Mouse (Mus musculus) liver, adult 2 months (tissue): ENCODE data around the gene Rdh7. TPM values are rescaled to one million over a fixed set of nuclear protein-coding genes. Genes with fewer than 3 reads are reported as not detected.

Experiments used
- DNase-seq: peaks from one replicate; pipeline ENCODE4 v3.0.0-alpha.2; 2011; ENCODE audit warnings: low read depth, low spot score; ENCODE audit errors: extremely low read depth
- H3K27ac ChIP-seq: fragments of 200-500 bp; replicated peaks from 2 replicates; pipeline ENCODE4 v1.5.1; 2012; ENCODE audit warnings: low read depth, mild to moderate bottlenecking, control low read depth, inconsistent platforms, low read length; ENCODE audit not compliant: insufficient read depth
- H3K27me3 ChIP-seq: fragments of 200-500 bp; 2 replicates; pipeline ENCODE4 v1.6.1; 2012; ENCODE audit warnings: mild to moderate bottlenecking, moderate library complexity, low read length, inconsistent platforms; ENCODE audit not compliant: control insufficient read depth, insufficient read depth
- H3K36me3 ChIP-seq: fragments of 200-500 bp; 2 replicates; pipeline ENCODE4 v1.6.1; 2012; ENCODE audit warnings: low read length, inconsistent platforms; ENCODE audit not compliant: control insufficient read depth, insufficient read depth
- H3K4me1 ChIP-seq: fragments of 200-500 bp; 2 replicates; pipeline ENCODE4 v1.6.1; 2011; ENCODE audit warnings: low read length; ENCODE audit not compliant: control insufficient read depth, insufficient read depth
- H3K4me3 ChIP-seq: fragments of 200-500 bp; 2 replicates; pipeline ENCODE4 v1.5.1; 2011; ENCODE audit warnings: low read depth, mild to moderate bottlenecking, control low read depth, low read length, moderate library complexity; ENCODE audit not compliant: insufficient read depth
- H3K79me2 ChIP-seq: fragments of 200-500 bp; 2 replicates; pipeline ENCODE4 v1.6.1; 2012; ENCODE audit warnings: inconsistent platforms, mild to moderate bottlenecking, low read length, moderate library complexity; ENCODE audit not compliant: control insufficient read depth, insufficient read depth
- H3K9ac ChIP-seq: fragments of 200-500 bp; 2 replicates; pipeline ENCODE4 v1.6.1; 2012; ENCODE audit warnings: low read depth, mild to moderate bottlenecking, control low read depth, inconsistent platforms, low read length
- CTCF ChIP-seq: fragments of 200-500 bp; IDR thresholded peaks from 2 replicates; pipeline ENCODE4 v1.5.1; 2011; ENCODE audit warnings: low read depth, low read length, control low read depth
- POLR2A ChIP-seq: fragments of 200-500 bp; IDR thresholded peaks from 2 replicates; pipeline ENCODE4 v1.6.1; 2011; ENCODE audit warnings: low read length, control low read depth; ENCODE audit not compliant: insufficient read depth; ENCODE audit errors: extremely low read depth
- WGBS: fragments of 180-500 bp; shearing (Covaris S2); methylation state at CpG from one replicate; pipeline ENCODE4 v1.1.7; 2018; 5-methylcytosine and 5-hydroxymethylcytosine counted together
- polyA plus RNA-seq: library from polyadenylated mRNA; depleted of rRNA; stranded (reverse); fragments of >200 nt; gene quantifications from 2 replicates; pipeline ENCODE4 v1.2.3, GENCODE M21; 2012; rRNA removed
- total RNA-seq: library from RNA; depleted of rRNA; stranded (reverse); fragments of >200 nt; gene quantifications from 2 replicates; pipeline ENCODE4 v1.2.3, GENCODE M21; 2014; rRNA removed

Gene Rdh7
- 1,124 and 1,219 TPM in 2 replicates for total RNA-seq
- polyA plus RNA-seq = 1,436 and 1,472 TPM in 2 replicates

DNA sequence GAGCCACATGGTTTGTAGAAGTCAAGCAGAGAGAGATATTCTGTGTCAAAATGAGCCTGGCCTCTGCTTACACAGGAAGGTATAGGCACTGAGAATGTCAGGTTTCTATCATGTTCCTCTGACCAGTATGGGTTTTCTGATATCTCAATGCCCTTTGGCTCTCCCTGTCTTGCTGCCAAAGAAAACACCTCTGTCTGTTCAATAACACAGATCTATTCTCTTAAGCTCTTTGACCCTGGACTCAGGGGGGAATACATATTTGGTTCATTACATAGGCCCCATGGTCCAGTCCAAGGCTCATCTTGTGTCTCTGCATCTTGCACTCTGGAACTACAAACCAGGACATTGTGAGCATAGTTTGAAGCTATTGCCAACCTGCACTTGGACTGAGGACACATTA, at the start of gene Rdh7:
Gene Rdh7, minus strand, starts transcription at position 213 of the 400 bp plus-strand sequence.
- DNase-seq = peak; percentile 100

DNA sequence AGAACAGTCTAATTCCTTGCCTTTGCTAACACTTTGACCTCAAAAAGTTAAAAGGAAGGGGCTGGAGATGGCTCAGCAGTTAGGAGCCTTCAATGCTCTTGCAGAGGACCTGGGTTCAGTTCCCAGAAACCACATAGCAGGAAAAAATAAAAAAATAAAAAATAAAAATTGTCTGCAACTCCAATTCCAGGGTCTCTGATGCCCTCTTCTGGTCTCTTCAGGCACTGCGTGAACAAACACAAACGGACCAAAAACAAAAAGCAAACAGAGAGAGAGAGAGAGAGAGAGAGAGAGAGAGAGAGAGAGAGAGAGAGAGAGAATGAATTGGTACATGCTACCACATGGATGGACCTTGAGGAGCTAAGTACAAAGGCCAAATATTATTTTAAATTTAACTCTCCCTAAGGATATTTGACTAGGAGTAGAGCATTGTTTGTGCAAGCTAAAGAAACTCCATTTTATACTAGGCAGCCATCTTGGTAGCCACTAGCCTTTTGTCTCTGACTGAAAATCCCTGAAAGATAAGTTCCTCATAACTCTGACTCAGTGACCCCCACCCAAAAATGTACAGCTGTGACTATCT, 48.9 kb upstream of the Rdh7 start:
- DNase-seq = peak; percentile 72
- Histone ChIP-seq H3K79me2 (no peaks in the 10 kb centered on the region), H3K27ac (peak overlapping the region; percentile 87), H3K9ac (no peak overlapping the region), H3K4me3 (no peak overlapping the region), H3K36me3 (no peaks in the 10 kb centered on the region), H3K27me3 (no peaks in the 10 kb centered on the region), H3K4me1 (peaks cover 12% of the 10 kb centered on the region; the same call in 1 of the 2 replicates)
- 0% methylated on average over 2 of the region's 2 CpGs for WGBS
- TF ChIP-seq POLR2A (no peak), CTCF (peak; percentile 36)

More for the DNA sequence above, at the start of gene Rdh7:
- Histone ChIP-seq H3K27ac (peak within 1 kb of the TSS; percentile 96), H3K27me3 (no peaks in the 10 kb centered on the region), H3K4me1 (peaks cover 42% of the 10 kb centered on the region), H3K4me3 (peak within 1 kb of the TSS; percentile 77), H3K36me3 (peaks cover 21% of the 10 kb centered on the region), H3K79me2 (peaks cover 10% of the 10 kb centered on the region; the same call in 1 of the 2 replicates), H3K9ac (peak within 1 kb of the TSS; percentile 86)
- TF ChIP-seq POLR2A (0 out of 2 replicates have a peak, but pooled peaks have one; percentile 20), CTCF (no peak)

- no peaks in the 10 kb centered on the region for H3K27me3 ChIP-seq
- peak overlapping the region; percentile 87 for H3K27ac ChIP-seq
- H3K9ac ChIP-seq = peak overlapping the region; percentile 56
- 23% methylated on average over 19 of the region's 19 CpGs for WGBS
- no peak overlapping the region for H3K4me3 ChIP-seq
- DNase-seq = peak; percentile 99
- peaks cover 12% of the 10 kb centered on the region; the same call in 1 of the 2 replicates for H3K4me1 ChIP-seq
- no peaks in the 10 kb centered on the region for H3K79me2 ChIP-seq
- H3K36me3 ChIP-seq = no peaks in the 10 kb centered on the region
- TF ChIP-seq CTCF (no peak), POLR2A (no peak)
Observed at GRCm38 (mm10) chr10:127936747-127937409, 48.3 kb upstream of the Rdh7 start.

GRCm38 (mm10) chr10:127936271-127936670, 47.7 kb upstream of the Rdh7 start:
- H3K27ac ChIP-seq = peak overlapping the region; percentile 79
- no peak overlapping the region for H3K4me3 ChIP-seq
- TF ChIP-seq CTCF = no peak
- TF ChIP-seq POLR2A = no peak
- peak; percentile 62 for DNase-seq
- no peaks in the 10 kb centered on the region for H3K27me3 ChIP-seq
- no peaks in the 10 kb centered on the region for H3K79me2 ChIP-seq
- H3K36me3 ChIP-seq = no peaks in the 10 kb centered on the region
- peaks cover 12% of the 10 kb centered on the region; the same call in 1 of the 2 replicates for H3K4me1 ChIP-seq
- H3K9ac ChIP-seq = 0 out of 2 replicates have a peak overlapping the region, but pooled peaks have one; percentile 1
- 46% methylated on average over 8 of the region's 8 CpGs for WGBS

DNA sequence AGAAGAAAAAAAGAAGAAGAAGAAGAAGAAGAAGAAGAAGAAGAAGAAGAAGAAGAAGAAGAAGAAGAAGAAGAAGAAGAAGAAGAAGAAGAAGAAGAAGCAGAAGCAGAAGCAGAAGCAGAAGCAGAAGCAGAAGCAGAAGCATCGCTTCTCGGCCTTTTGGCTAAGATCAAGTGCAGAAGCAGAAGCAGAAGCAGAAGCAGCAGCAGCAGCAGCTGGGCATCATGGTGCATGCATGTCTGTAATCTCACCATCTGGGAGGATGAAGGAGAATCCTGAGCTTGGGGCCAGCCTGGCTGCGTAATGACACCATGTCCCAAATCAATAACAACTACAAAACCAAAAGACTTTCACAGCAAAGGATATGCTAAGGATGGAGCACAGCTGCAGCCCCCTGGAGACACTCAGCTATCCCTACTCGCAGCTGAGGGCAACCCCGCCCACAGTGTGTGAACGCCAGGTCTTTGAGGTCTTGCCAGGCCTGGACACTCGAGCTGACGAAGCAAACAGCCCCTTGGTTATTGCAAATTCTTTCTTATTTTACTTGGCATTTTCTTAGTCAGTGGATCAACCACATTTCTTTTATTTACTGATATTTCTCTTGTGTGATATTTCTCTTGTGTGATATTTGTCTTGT, 43.8 kb upstream of the Rdh7 start:
- Histone ChIP-seq H3K27me3 (no peaks in the 10 kb centered on the region), H3K9ac (no peak overlapping the region), H3K4me3 (no peak overlapping the region), H3K4me1 (peaks cover 12% of the 10 kb centered on the region; the same call in 1 of the 2 replicates), H3K27ac (no peak overlapping the region), H3K36me3 (no peaks in the 10 kb centered on the region), H3K79me2 (no peaks in the 10 kb centered on the region)
- WGBS = 68% methylated on average over 8 of the region's 8 CpGs
- TF ChIP-seq CTCF (no peak), POLR2A (no peak)
- DNase-seq = no peak
